Mouse (Mus musculus) heart, embryonic 12.5 days (tissue): ENCODE results near the gene Drosha. TPM values are rescaled to one million over a fixed set of nuclear protein-coding genes. Genes with fewer than 3 reads are reported as not detected.
"Not testable (repeated sequence)": the region's sequence is repeated elsewhere in the genome, so short reads cannot be mapped to it uniquely, and the experiment has no call there.

Source experiments
- ATAC-seq: fragments of 200-750 bp; cut with Nextera tagmentation; 2 replicates; pipeline ENCODE4 v1.8.0; 2017; ENCODE audit warnings: moderate TSS enrichment, moderate library complexity; ENCODE audit not compliant: insufficient number of reproducible peaks, low FRiP score
- H3K27ac ChIP-seq: fragments of 300-500 bp; sonication (generic); 2 replicates; pipeline ENCODE4 v1.5.1; 2016; ENCODE audit warnings: mild to moderate bottlenecking, moderate library complexity; ENCODE audit not compliant: poor library complexity, severe bottlenecking
- H3K27me3 ChIP-seq: fragments of 300-500 bp; sonication (generic); replicated peaks from 2 replicates; pipeline ENCODE4 v1.6.1; 2016; ENCODE audit warnings: mild to moderate bottlenecking, moderate library complexity
- H3K36me3 ChIP-seq: fragments of 300-500 bp; sonication (generic); 2 replicates; pipeline ENCODE4 v1.6.1; 2016; ENCODE audit warnings: mild to moderate bottlenecking, moderate library complexity
- H3K4me1 ChIP-seq: fragments of 300-500 bp; sonication (generic); replicated peaks from 2 replicates; pipeline ENCODE4 v1.6.1; 2016; ENCODE audit warnings: mild to moderate bottlenecking
- H3K4me2 ChIP-seq: fragments of 300-500 bp; sonication (generic); 2 replicates; pipeline ENCODE4 v1.6.1; 2016; ENCODE audit warnings: mild to moderate bottlenecking, moderate library complexity
- H3K4me3 ChIP-seq: fragments of 300-500 bp; sonication (generic); 2 replicates; pipeline ENCODE4 v1.5.1; 2016; ENCODE audit warnings: mild to moderate bottlenecking
- H3K9ac ChIP-seq: fragments of 300-500 bp; sonication (generic); 2 replicates; pipeline ENCODE4 v1.6.1; 2016; ENCODE audit warnings: mild to moderate bottlenecking, moderate library complexity
- H3K9me3 ChIP-seq: fragments of 300-500 bp; sonication (generic); replicated peaks from 2 replicates; pipeline ENCODE4 v1.6.1; 2016; ENCODE audit warnings: mild to moderate bottlenecking, moderate library complexity
- WGBS: fragments of 180-500 bp; shearing (Covaris S2); methylation state at CpG from one replicate; pipeline ENCODE4 v1.1.7; 2016; 5-methylcytosine and 5-hydroxymethylcytosine counted together
- polyA plus RNA-seq: library from polyadenylated mRNA; unstranded; fragments of >200 nt; fragmentation: Nextera tagmentation; extraction: Ambion mirVana; gene quantifications from 2 replicates; pipeline ENCODE4 v1.2.1, GENCODE M21; 2016

The Drosha gene
- polyA plus RNA-seq, 1 experiment from 2014 or later = 42.1 TPM

GRCm38 (mm10) chr15:12936217-12936732 is 111.7 kb downstream of the Drosha start:
- H3K27ac ChIP-seq = no peak overlapping the region
- H3K9me3 ChIP-seq = no peaks in the 10 kb centered on the region
- no peak overlapping the region for H3K9ac ChIP-seq
- 90% methylated on average over 10 of the region's 10 CpGs for WGBS
- H3K27me3 ChIP-seq = no peaks in the 10 kb centered on the region
- H3K4me2 ChIP-seq = no peak overlapping the region
- H3K4me3 ChIP-seq = no peak overlapping the region
- peaks cover 8% of the 10 kb centered on the region; the same call in 1 of the 2 replicates for H3K4me1 ChIP-seq
- peaks cover 28% of the 10 kb centered on the region for H3K36me3 ChIP-seq
- ATAC-seq = no peak

GRCm38 (mm10) chr15:12937326-12937725 is 112.7 kb downstream of the Drosha start:
- not testable (repeated sequence) for H3K4me3 ChIP-seq, H3K9me3 ChIP-seq, H3K4me2 ChIP-seq, H3K27me3 ChIP-seq, H3K9ac ChIP-seq, H3K27ac ChIP-seq, ATAC-seq
- H3K36me3 ChIP-seq = peaks cover 27% of the 10 kb centered on the region
- WGBS = 67% methylated on average over 3 of the region's 3 CpGs
- H3K4me1 ChIP-seq = peaks cover 11% of the 10 kb centered on the region

GRCm38 (mm10) chr15:12941106-12941505 is 116.5 kb downstream of the Drosha start:
- ATAC-seq = no peak
- peaks cover 8% of the 10 kb centered on the region for H3K4me1 ChIP-seq
- H3K4me2 ChIP-seq = no peak overlapping the region
- H3K36me3 ChIP-seq = peaks cover 12% of the 10 kb centered on the region
- H3K4me3 ChIP-seq = no peak overlapping the region
- H3K9ac ChIP-seq = no peak overlapping the region
- no peaks in the 10 kb centered on the region for H3K9me3 ChIP-seq
- 82% methylated on average over 9 of the region's 9 CpGs for WGBS
- H3K27me3 ChIP-seq = no peaks in the 10 kb centered on the region
- no peak overlapping the region for H3K27ac ChIP-seq

- no peak overlapping the region for H3K4me2 ChIP-seq
- no peaks in the 10 kb centered on the region for H3K9me3 ChIP-seq
- peaks cover 7% of the 10 kb centered on the region for H3K36me3 ChIP-seq
- H3K27ac ChIP-seq = no peak overlapping the region
- no peak overlapping the region for H3K4me3 ChIP-seq
- ATAC-seq = no peak
- H3K9ac ChIP-seq = no peak overlapping the region
- peaks cover 8% of the 10 kb centered on the region for H3K4me1 ChIP-seq
- H3K27me3 ChIP-seq = no peaks in the 10 kb centered on the region
- 43% methylated on average over 14 of the region's 14 CpGs for WGBS
Observed at GRCm38 (mm10) chr15:12941651-12942180, 117.1 kb downstream of the Drosha start.

GRCm38 (mm10) chr15:12942424-12942823 is 117.8 kb downstream of the Drosha start:
- peaks cover 5% of the 10 kb centered on the region for H3K4me1 ChIP-seq
- H3K9me3 ChIP-seq = no peaks in the 10 kb centered on the region
- 88% methylated on average over 4 of the region's 4 CpGs for WGBS
- H3K4me2 ChIP-seq = no peak overlapping the region
- peaks cover 7% of the 10 kb centered on the region for H3K36me3 ChIP-seq
- no peak for ATAC-seq
- no peaks in the 10 kb centered on the region for H3K27me3 ChIP-seq
- no peak overlapping the region for H3K4me3 ChIP-seq
- no peak overlapping the region for H3K9ac ChIP-seq
- no peak overlapping the region for H3K27ac ChIP-seq

GRCm38 (mm10) chr15:12958051-12958450 is 133.4 kb downstream of the Drosha start:
- Histone ChIP-seq H3K4me3 (no peak overlapping the region), H3K9me3 (peaks cover 10% of the 10 kb centered on the region), H3K4me1 (no peaks in the 10 kb centered on the region), H3K4me2 (no peak overlapping the region), H3K27ac (no peak overlapping the region), H3K27me3 (no peaks in the 10 kb centered on the region), H3K36me3 (no peaks in the 10 kb centered on the region), H3K9ac (no peak overlapping the region)
- 79% methylated on average over 5 of the region's 5 CpGs for whole genome bisulfite sequencing
- no peak for ATAC-seq

GRCm38 (mm10) chr15:12962179-12962578 is 137.6 kb downstream of the Drosha start:
- Histone ChIP-seq H3K9ac (no peak overlapping the region), H3K9me3 (peaks cover 5% of the 10 kb centered on the region; the same call in 1 of the 2 replicates), H3K36me3 (no peaks in the 10 kb centered on the region), H3K4me1 (no peaks in the 10 kb centered on the region), H3K4me3 (no peak overlapping the region), H3K27ac (no peak overlapping the region), H3K27me3 (no peaks in the 10 kb centered on the region), H3K4me2 (no peak overlapping the region)
- no peak for ATAC-seq
- 76% methylated on average over 10 of the region's 10 CpGs for WGBS

DNA sequence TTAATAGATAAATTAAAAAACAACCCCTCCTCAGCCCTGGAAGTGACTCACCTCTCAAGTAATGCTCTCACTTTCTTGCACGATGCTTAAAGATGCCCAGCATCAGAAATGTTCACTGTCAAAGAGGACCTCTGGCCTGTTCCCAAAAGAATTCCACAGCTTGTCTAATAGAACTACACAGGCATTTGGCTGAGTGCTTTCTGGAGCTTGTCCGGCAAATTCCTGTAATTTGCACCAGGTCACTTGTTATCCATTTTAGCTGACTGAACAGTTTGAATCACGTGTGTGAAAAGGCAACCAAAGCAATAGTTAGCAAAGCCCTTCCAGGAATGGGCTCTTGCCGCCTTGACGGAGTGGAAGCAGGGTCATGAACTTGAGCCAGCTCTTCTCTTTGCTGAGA is 140.6 kb downstream of the Drosha start:
- no peak overlapping the region for H3K4me2 ChIP-seq

GRCm38 (mm10) chr15:12968815-12969214 is 144.2 kb downstream of the Drosha start:
- H3K27ac ChIP-seq = no peak overlapping the region
- H3K9me3 ChIP-seq = no peaks in the 10 kb centered on the region
- H3K4me3 ChIP-seq = no peak overlapping the region
- H3K9ac ChIP-seq = no peak overlapping the region
- no peaks in the 10 kb centered on the region for H3K36me3 ChIP-seq
- 51% methylated on average over 8 of the region's 8 CpGs for WGBS
- peaks cover 6% of the 10 kb centered on the region; the same call in 1 of the 2 replicates for H3K4me1 ChIP-seq
- ATAC-seq = no peak
- H3K27me3 ChIP-seq = no peaks in the 10 kb centered on the region
- H3K4me2 ChIP-seq = no peak overlapping the region

More for the DNA sequence above, 140.6 kb downstream of the Drosha start:
- H3K9me3 ChIP-seq = peaks cover 5% of the 10 kb centered on the region; the same call in 1 of the 2 replicates
- 65% methylated on average over 5 of the region's 5 CpGs for WGBS
- no peaks in the 10 kb centered on the region for H3K36me3 ChIP-seq
- no peak overlapping the region for H3K27ac ChIP-seq
- H3K4me1 ChIP-seq = peaks cover 6% of the 10 kb centered on the region; the same call in 1 of the 2 replicates
- H3K9ac ChIP-seq = no peak overlapping the region
- no peak for ATAC-seq
- no peak overlapping the region for H3K4me3 ChIP-seq
- H3K27me3 ChIP-seq = no peaks in the 10 kb centered on the region

- 90% methylated on average over 8 of the region's 8 CpGs for WGBS
- H3K4me1 ChIP-seq = peaks cover 6% of the 10 kb centered on the region; the same call in 1 of the 2 replicates
Observed at GRCm38 (mm10) chr15:12972441-12972840, 147.8 kb downstream of the Drosha start.

More at GRCm38 (mm10) chr15:12972441-12972840, 147.8 kb downstream of the Drosha start:
- no peak for ATAC-seq
- H3K9ac ChIP-seq = no peak overlapping the region
- no peak overlapping the region for H3K4me2 ChIP-seq
- H3K4me3 ChIP-seq = no peak overlapping the region
- no peaks in the 10 kb centered on the region for H3K9me3 ChIP-seq
- H3K27me3 ChIP-seq = no peaks in the 10 kb centered on the region
- no peak overlapping the region for H3K27ac ChIP-seq
- H3K36me3 ChIP-seq = no peaks in the 10 kb centered on the region
